Mouse (Mus musculus) T-helper 17 cell (primary cell): ENCODE measurements around the gene E2f6.

Experiments used
- in situ Hi-C, 2 experiments: fragments of 300-600 bp; cut with MboI, MseI; formaldehyde crosslinking; loops; 1 replicate in 1 of 2; 2 replicates in 1 of 2; pipeline ENCODE4 v1.15.1; 2025; ENCODE audit warnings: high pct_unique_total_duplicates in 2 of 2

Gene E2f6

DNA sequence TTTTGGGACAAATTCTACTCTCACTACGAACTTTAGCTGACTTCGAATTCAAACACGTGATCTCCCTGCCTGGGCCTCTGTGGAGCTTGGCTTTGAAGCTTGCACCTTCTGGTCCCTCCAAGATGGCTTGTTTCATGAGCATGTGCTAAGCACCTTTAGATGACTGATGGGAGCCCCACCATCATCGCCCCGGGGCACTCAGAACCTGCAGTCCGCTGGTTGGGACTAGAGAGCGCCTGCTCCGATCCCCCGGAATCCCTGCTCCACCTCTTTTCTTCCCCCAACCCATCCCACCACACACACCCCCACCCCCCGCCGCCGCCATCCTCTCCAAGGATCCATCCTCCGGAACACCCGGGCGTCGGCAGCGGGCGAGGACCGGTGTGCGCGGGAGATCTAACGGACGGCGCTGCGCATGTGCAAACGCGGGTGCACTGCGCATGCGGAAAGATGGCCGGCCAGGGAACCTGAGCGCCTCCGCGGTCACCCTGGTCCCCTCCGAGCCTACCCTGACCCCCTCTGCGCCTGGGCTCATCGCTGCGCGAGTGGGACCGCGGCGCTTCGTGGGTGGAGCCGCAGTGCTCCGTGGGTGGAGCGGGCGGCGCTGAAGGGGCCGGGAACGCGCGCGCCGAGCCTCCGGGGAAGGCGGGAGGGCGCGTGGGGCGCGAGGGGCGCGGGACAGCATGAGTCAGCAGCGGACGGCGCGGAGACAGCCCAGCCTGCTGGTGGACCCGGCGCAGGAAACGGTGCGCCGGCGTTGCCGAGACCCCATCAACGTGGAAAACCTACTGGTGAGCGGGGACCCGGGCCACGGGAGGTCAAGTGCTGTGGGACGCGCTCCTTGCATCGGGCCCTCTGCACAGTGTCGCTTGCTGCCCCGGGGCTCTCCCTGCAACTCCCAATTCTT, at the start of gene E2f6:
Gene E2f6 (plus strand): TSS at position 439 of the 907 bp plus-strand sequence.
- in situ Hi-C loops: loop anchor here (5.0 to 10.0 kb wide), 6 partner anchors 82 to 914 kb away; partner anchors contain the start of genes Pqlc3 (in 1 of the 2) and Rock2 (in 1 of the 2)

DNA sequence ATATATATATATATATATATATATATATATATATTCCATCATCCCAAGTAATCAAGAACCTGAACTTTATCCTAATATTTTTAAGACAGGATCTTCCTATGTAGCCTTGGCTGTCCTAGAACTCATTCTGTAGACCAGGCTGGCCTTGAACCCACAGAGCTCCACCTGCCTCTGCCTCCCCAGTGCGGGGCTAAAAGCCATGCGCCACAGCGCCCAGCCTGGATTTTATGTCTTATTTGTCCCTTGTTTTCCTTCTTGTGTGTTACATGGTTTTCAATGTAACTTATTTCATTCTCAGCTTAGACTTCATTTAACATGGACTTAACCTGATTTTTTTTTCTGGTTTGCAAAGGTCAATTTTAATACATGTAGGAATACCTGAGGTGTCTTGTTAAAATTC, 49.3 kb upstream of the E2f6 start:
- in situ Hi-C loops: no loop called here

DNA sequence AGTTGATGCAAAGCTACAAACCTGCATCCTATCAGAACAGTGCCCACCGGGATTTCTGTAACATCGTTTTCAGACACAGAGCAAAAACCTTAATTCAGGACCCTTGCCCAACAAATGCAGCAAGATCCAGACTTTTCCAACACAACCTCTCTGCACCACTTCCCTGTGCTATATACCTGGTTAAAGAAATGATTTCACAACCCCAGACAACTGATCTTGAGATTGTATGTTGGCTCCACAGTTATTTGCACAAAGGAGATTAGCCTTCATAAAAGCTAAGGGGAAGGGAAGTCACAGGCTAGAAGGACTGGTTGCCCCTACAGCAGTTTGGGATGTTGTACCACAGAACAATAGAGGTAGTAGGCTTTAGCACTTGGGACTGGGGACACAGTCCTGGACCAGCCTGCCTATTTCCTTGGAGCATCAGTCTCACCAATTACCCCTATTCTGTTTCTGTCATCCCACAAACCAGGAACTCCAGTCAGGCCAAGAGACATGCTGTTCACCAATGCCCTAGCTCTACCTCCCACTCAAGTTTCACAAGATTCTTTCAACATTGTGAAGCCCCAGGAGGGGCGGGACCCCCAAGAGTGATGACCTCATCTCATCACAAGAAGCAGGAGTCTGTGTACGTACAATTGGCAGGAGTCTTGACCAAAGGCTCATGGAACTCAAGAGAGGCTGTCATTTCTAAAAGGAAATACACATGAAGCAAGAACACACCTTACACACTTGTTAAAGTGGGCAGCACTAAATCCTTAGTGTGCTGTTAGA, 46.9 kb upstream of the E2f6 start:
- in situ Hi-C loops: no loop called here

DNA sequence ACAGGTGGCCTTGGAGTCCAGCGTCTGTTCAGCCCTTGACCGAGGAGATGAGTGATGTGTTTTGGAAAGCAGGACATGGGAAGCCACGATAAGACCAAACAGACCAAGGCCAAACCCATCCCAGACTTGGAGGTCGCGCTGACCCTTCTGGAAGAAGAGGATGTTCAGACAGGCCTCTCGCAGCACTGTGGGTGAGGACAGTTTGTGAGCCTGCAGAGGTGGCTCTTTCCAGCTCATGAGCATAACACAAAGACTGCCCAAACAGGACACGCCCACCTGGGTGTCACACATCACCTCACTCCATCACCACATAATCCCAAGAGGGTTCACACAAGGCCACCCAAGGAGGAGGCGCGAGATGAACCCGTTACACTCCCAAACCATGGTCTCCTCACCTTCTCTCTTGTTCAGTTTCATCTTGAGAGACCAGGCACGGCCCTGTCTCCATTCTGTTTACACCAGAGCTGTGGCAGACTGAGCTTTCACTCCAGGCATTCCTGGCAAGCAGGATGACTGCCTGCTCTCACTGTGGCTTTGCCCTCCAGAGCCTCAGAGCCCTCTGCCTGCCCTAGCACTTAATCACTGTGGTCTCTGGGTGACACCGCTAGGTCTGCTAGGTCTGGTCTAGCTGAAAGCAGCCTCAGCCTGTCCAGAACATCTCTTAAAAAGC, 45.9 kb upstream of the E2f6 start:
- in situ Hi-C loops: no loop called here

DNA sequence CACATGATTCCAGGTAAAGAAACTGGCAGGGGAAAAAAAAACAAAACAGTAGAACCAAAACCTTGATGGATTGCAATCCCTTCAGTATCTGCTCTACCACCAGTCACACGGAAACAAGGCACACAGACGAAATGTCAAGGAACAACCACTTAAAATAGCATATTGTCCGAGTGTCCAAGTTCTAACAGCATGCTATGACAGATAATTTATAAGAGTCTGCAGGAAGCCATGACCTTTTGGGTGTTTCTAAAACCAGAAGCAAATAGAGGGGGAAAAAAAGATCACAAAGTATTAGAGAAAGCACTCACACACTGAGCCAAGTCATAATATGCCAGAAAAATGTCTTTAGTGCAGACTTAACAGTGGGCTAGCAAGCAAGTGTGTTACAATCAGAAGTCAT, 42.5 kb upstream of the E2f6 start:
- in situ Hi-C loops: no loop called here

DNA sequence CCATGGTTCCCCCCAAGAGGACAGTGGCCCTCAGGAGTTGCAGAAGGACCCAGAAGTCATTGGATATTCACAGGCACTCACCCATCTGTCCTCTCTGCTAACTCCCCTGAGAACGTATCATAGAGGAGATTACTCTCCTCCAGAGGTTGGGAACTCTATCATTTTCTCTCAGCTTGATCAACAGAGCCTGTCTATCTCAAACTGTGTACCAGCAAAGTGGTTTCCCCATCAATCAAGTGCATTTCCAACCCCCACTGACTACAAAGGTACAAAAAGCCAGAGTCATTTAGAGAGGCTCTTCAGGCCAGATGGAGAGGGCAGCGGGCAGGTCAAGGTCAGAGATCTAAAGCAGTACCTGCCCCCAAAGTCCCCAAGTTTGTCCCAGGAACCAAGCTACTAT, 42.1 kb upstream of the E2f6 start:
- in situ Hi-C loops: no loop called here

DNA sequence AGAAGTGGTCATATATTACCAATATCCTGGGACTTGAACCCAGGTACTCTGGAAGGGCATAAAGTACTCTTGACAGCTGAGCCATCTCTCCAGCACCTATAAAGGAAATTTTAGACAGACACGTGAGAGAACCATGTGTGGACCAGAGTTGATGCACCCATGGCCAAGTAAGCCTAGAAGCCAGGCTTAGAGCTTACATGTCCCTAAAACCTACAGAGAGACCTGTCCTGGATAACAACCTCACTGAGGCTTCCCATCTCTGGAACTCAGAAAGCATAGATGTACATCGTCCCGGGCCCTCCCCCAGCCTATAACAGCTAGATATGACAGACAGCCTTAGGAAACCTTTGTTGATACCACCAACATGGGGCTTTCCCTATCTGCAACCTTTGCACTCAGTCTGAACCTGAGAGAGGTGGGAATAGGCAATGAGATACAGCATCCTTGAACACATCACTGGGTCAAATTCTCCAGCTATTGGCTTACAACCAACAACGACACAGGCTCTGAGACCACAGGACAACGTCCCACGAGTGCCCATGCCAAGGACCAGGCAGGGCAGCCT, 41.1 kb upstream of the E2f6 start:
- in situ Hi-C loops: no loop called here

DNA sequence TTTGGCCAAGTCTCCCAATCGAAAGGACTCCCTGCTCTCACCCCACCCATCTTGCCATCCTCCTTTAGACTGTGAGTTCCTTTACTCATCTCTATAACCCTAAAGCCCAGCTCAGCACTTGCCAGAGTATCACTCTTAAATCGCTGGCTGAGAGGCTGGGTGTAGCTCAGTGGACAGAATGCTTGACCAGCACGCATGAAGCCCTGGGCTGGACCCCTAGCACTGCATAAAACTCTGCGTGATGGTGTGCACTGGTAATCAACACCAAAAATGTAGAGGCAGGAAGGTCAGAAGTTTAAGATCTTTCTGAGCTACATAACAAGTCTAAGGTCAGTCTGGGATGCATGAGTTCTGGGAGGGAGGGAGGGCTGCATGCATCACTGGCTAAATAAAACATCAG, 36.2 kb upstream of the E2f6 start:
- in situ Hi-C loops: no loop called here

DNA sequence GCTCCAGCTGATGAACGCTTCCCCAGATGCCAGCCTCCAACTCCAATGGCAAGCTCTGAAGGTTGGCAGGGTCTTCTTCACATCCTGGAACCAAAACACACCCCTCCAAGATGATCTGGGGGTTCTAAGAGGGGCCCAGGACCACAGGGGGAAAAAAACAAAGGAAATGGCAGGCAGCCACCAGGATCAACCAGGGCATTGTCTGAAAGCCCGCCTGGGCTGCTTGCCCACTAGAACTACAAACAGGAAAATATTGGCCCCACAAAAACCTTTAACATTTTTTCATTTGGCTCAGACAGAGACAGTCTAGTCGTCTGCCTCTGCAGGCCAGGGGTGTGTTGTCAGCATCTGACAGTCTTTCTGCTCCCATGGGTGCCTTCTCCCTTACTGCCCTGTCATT, 35.4 kb upstream of the E2f6 start:
- in situ Hi-C loops: no loop called here

DNA sequence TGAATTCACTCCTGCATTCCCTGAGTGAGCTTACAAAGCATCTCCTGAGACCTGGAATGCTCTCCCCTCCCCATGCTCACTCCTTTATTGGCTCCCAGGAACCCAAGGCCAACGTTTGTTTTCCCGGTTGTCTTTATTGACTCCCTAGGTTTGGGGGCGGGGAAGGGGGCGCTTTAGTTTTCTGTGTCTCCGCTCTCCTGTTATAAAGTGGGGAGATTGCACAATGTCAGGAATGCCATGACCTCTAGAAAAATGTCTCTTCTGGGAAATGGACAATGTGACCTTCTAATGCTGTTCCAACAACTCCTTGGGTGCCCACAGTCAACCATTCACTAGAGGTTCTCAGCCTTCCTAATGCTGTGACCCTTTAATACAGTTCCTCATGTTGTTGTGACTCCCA, 32.2 kb upstream of the E2f6 start:
- in situ Hi-C loops: no loop called here

DNA sequence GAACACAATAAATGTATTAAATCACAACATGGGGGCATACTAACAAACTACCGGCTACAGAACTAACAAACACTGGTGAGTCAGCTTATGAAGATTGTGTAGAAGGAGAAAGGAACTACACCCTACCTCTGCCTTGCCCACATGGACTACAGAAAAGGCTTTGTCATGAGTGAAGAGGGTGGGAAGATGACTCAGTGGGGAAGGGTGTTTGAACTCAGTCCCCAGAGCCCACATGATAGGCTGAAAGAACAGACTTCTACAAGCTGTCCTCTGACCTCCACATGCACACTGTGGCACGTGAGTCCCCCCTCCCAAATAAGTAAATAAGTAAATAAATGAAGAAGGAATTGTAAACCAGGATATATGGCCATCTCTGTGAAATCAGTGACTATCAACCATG, 31.6 kb upstream of the E2f6 start:
- in situ Hi-C loops: no loop called here

DNA sequence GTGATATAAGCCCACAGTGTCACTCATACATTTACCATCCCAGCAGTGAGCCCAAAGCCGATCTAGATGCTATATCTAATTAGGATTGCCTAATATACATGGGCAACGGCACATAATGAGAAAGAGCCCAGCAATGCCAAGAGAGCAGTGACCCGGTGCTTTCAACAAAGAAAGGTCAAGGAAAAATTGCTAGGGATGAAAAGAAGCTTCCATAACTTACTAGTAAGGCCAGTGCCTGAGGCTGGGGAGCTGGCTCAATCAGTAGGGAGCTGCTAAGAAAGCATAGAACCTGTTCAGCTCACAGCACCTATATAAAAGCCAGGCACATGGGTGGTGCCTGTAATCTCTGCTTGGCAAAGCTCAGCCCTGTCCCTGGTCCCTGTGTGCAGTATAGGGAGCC, 30.4 kb upstream of the E2f6 start:
- in situ Hi-C loops: no loop called here

DNA sequence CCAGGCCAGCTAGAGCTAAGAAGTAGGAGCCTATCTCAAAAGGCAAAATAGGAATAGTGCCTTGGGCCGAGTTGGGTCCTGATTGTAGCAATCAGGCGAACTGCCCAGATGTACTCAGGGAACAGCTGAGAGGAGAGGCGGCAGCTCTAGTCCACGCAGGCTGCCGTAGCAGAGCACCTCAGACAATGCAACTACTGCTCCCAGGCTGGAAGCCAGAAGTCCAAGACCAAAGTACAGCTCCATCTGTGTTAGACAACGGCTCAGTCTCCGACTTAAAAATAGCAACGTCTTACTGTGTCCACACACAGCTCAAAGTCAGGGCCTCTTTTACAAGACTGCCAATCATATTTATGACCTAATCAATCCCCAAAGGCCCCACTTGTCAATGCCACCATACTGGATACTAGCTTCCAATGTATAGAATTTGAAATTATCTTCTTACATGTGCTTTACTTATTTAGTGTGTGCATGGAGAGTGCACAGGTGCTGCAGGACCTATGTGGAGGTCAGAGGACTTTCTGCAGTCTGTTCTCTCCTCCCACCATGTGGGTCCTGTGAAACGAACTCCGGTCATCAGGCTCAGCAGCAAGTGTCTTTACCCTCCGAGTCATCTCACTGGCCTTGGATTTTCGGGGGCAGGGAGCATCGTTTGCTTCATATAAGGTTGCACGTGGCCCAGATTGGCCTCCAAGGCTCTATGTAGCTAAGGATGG, 29.6 kb upstream of the E2f6 start:
- in situ Hi-C loops: no loop called here

DNA sequence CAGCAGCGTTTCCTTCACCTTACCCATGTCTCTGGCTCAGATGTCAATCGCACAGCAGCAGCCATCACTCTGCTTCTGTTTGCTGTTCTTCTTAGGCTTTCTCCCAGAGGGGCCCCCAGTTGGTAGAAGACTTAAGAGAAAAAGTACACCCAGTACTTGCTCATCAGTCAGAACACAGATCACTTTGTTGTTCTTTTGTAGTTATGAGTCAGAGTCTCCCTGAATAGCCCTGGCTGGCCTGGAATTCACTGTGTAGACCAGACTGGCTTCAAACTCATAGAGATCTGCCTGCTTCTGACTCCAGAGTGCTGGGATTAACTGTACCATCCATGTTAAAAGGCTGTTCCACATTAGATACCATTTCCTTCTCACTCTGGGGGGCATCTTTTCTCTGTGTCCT, 22.2 kb upstream of the E2f6 start:
- in situ Hi-C loops: no loop called here

DNA sequence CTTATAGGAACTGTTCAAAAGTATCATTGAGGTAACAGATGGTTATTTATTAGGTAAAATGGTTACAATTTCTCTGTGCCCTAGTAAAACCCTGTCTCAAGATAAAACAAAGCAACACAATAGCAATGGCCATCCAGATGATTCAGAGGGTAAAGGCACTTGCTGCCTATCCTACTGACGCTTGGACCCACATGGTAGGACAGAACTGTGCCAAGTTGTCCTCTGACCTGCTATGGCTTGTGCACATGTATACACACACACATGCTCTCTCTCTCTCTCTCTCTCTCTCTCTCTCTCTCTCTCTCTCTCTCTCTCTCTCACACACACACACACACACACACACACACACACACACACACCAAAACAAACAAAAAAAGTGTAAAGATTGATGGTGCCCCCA, 21.6 kb upstream of the E2f6 start:
- in situ Hi-C loops: no loop called here

DNA sequence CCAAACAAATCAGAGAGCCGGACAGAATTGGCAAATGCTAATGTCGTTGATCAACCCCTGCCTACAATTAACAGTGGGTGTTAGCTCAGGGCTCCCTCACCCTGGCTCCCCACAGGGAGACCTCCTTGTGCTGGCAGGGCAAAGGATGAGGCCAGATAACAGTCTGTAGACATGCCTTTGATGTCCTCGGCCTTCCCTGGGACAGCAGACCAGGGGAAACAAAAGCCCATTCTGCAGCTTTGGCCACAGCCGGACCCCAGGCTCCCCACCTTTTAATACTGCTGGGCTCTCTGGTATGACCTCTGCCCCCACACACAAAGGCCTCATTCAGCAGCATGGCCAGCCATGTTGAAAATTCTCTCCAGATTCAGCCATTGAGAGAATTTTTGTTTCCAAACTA, 21.0 kb upstream of the E2f6 start:
- in situ Hi-C loops: loop anchor here in 1 of 2 experiments (5.0 to 10.0 kb wide), 2 partner anchors 32 to 225 kb away; no protein-coding TSS in a partner anchor

DNA sequence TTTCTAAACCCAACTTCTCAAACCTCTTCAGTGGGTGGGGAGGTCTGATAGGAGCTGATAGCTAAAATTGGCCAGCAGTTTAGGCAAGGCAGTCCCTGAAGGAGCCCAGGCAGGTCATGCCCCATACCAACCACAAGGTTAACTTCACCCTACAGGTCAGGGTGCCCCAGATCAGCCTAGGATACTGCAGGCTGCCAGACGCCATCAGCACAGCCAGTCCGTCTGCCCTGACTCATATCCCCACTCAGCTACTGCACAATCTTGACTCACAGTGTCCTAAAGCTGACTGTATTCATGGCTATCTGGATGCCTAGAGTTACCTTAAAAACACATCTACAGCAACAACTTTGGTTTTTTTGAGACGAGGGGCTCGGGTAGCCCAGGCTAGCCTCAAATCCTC, 20.3 kb upstream of the E2f6 start:
- in situ Hi-C loops: loop anchor here in 1 of 2 experiments (5.0 to 10.0 kb wide), 2 partner anchors 33 to 226 kb away; no protein-coding TSS in a partner anchor

DNA sequence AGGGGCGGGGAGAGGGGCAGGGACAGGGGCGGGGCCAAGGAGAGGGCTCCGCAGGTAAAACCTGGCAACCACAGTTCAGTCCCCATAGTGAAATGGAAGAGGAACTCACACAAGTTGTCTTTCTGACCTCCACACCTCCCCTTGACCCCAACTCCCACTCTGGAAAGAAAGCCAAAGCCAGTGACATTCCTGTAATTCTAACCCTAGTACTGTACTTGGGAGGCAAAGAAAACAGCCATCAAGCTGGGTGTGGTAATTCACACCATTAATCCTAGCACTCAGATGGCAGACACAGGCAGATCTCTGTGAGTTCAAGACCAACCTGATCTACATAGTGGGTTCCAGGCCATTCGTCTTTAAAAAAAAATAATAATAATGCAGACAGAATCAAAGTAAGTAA, 17.4 kb upstream of the E2f6 start:
- in situ Hi-C loops: loop anchor here in 1 of 2 experiments (5.0 to 10.0 kb wide), 2 partner anchors 36 to 229 kb away; no protein-coding TSS in a partner anchor

DNA sequence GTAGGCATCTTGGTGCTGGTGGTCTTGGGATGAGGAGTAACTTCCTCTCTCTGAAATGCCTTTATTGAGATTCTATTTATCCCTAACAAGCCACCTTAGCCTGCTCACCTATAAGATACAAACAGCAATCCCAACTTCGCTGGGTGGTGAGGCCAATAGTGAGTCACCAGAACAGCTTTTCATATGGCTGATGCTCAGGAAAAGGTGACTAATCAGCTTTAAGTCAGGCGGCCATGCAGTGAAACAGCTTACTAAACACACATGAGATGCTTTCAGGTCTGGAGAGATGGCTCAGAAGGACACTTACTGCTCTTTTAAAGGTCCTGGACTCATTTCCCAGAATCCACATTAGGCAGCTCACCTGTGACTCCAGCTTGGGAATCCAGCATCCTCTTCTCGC, 15.0 kb upstream of the E2f6 start:
- in situ Hi-C loops: loop anchor here in 1 of 2 experiments (10.0 kb wide), 1 partner anchor 231 kb away; no protein-coding TSS in a partner anchor

DNA sequence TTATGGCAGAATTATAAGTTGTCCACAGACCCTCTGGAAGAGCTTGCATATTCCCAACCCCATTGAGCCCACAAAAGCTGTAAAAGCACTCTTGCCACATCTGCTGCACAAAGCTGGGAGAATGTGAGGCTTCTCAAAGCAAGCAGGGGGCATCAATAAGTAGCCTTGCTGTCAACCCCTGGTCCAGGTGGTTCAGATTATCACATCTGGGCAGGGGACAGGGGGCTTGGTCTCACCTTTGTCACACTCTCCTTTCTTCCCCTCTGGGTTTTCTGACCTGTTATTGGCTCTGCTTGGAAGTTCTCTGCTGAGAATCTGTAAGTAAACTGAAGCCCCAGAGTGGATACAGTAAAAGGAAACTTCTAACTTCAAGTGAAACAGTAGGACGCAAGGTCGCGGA, 11.9 kb upstream of the E2f6 start:
- in situ Hi-C loops: loop anchor here in 1 of 2 experiments (10.0 kb wide), 1 partner anchor 234 kb away; no protein-coding TSS in a partner anchor

DNA sequence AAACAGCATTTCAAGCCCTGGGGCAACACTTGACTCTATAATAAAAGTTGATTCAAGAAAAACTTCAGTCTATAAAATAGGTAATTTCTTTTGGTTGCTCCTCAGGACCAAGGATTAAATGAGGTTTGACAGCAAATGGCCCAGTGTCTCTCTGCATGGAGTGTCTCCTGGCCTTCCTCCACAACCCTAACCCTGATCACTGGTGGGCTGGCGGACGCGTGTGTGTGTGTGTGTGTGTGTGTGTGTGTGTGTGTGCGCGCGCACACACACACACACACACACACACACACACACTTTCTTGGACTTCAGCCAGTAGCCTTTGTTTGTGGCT, 10.9 kb upstream of the E2f6 start:
- in situ Hi-C loops: loop anchor here (5.0 to 10.0 kb wide), 2 partner anchors 78 to 235 kb away; no protein-coding TSS in a partner anchor
